49 mouse cellular contexts compared by ENCODE assay signal in genomic region chr3:95560738-95561137, GRCm38 (mm10). TPM values are rescaled to one million over a fixed set of nuclear protein-coding genes. Genes with fewer than 3 reads are reported as not detected.
"Had no signal": no experiment of that assay in that cellular context is flagged by ENCODE, and none has a peak within 500 bp of the region (broad histone marks: within the 10 kb centered on the region; RNA-seq: fewer than 3 reads in every experiment).

No protein-coding gene starts in this region.

- H3K4me3 ChIP-seq: heart, embryonic 12.5 days; heart, embryonic 13.5 days; heart, embryonic 15.5 days; hindbrain, embryonic 10.5 days; hindbrain, embryonic 12.5 days; hindbrain, embryonic 13.5 days; hindbrain, embryonic 15.5 days; intestine, embryonic 15.5 days; kidney, embryonic 15.5 days; layer of hippocampus, adult 2 months; left cerebral cortex, adult 2 months had no signal

- DNase-seq: heart, postnatal 10 days; heart, postnatal 14 days; heart, postnatal 36 days; heart, postnatal 4 days; kidney, adult 11 months; kidney, adult 18-20 months; kidney, adult 2 months; kidney, adult 8-10 months; kidney, adult 9 months; kidney, postnatal 10 days; kidney, postnatal 14 days; kidney, postnatal 25 days; kidney, postnatal 36 days; kidney, postnatal 4 days; layer of hippocampus, adult 9-11 months; layer of hippocampus, postnatal 36 days had no signal

- H3K4me2 ChIP-seq: heart, embryonic 11.5 days; heart, embryonic 12.5 days; heart, embryonic 13.5 days; heart, embryonic 15.5 days; hindbrain, embryonic 12.5 days; hindbrain, embryonic 13.5 days; hindbrain, embryonic 14.5 days; hindbrain, embryonic 15.5 days; intestine, embryonic 15.5 days; kidney, embryonic 15.5 days had no signal

- ATAC-seq: hindbrain, embryonic 16.5 days; hindbrain, postnatal 0 days; inflammation-experienced regulatory T-cells, adult 6 months; intestine, embryonic 15.5 days; intestine, embryonic 16.5 days; intestine, postnatal 0 days had no signal

- H3K27ac ChIP-seq: heart, embryonic 13.5 days; heart, embryonic 15.5 days; hindbrain, embryonic 10.5 days; hindbrain, embryonic 12.5 days; hindbrain, embryonic 13.5 days; hindbrain, embryonic 14.5 days; hindbrain, embryonic 15.5 days; hindbrain, postnatal 0 days; intestine, embryonic 15.5 days; kidney, embryonic 15.5 days; kidney, postnatal 0 days; layer of hippocampus, adult 2 months; left cerebral cortex, adult 2 months had no signal

- H3K4me1 ChIP-seq: heart, embryonic 12.5 days; heart, embryonic 13.5 days; heart, embryonic 15.5 days; hindbrain, embryonic 10.5 days; hindbrain, embryonic 12.5 days; hindbrain, embryonic 13.5 days; hindbrain, embryonic 15.5 days; intestine, embryonic 15.5 days; kidney, embryonic 15.5 days had no signal

- H3K9me3 ChIP-seq: heart, embryonic 12.5 days; heart, embryonic 13.5 days; heart, embryonic 15.5 days; hindbrain, embryonic 10.5 days; hindbrain, embryonic 12.5 days; hindbrain, embryonic 13.5 days; hindbrain, embryonic 15.5 days; intestine, embryonic 15.5 days; kidney, embryonic 15.5 days had no signal

- H3K9ac ChIP-seq: heart, embryonic 12.5 days; heart, embryonic 13.5 days; heart, embryonic 15.5 days; hindbrain, embryonic 12.5 days; hindbrain, embryonic 13.5 days; hindbrain, embryonic 14.5 days; hindbrain, embryonic 15.5 days; intestine, embryonic 15.5 days; kidney, embryonic 15.5 days had no signal

- H3K27me3 ChIP-seq: heart, embryonic 12.5 days; heart, embryonic 13.5 days; heart, embryonic 15.5 days; hindbrain, embryonic 12.5 days; hindbrain, embryonic 13.5 days; hindbrain, embryonic 15.5 days; intestine, embryonic 15.5 days; kidney, embryonic 15.5 days had no signal

- H3K36me3 ChIP-seq: heart, embryonic 12.5 days; heart, embryonic 13.5 days; heart, embryonic 15.5 days; hindbrain, embryonic 10.5 days; hindbrain, embryonic 12.5 days; hindbrain, embryonic 13.5 days; hindbrain, embryonic 15.5 days; intestine, embryonic 15.5 days; kidney, embryonic 15.5 days had no signal

RNA-seq across cellular contexts. Expression of gene Hormad1, which starts 1.3 kb away (rescaled TPM):
- total RNA-seq: heart, postnatal 10 days; heart, postnatal 14 days; heart, postnatal 36 days; heart, postnatal 4 days; hematopoietic stem cell, adult 5-6 weeks; hindbrain, postnatal 0 days; layer of hippocampus, adult 18-20 months; layer of hippocampus, adult 2 months; layer of hippocampus, adult 8-10 months; layer of hippocampus, postnatal 10 days; layer of hippocampus, postnatal 14 days; layer of hippocampus, postnatal 25 days; layer of hippocampus, postnatal 36 days; left cerebral cortex, adult 18-20 months; left cerebral cortex, adult 2 months had no signal
- polyA plus RNA-seq: heart, embryonic 11.5 days; heart, embryonic 12.5 days; heart, embryonic 13.5 days; heart, embryonic 14.5 days; heart, embryonic 15.5 days; heart, embryonic 16.5 days; heart, postnatal 0 days; hindbrain, embryonic 10.5 days; hindbrain, embryonic 11.5 days; hindbrain, embryonic 12.5 days; hindbrain, embryonic 13.5 days; hindbrain, embryonic 14.5 days; hindbrain, embryonic 15.5 days; hindbrain, embryonic 16.5 days; hindbrain, postnatal 0 days; inflammation-experienced regulatory T-cells, adult 6 months; intestine, embryonic 15.5 days; intestine, postnatal 0 days; kidney, adult 2 months; kidney, embryonic 14.5 days; kidney, embryonic 15.5 days; kidney, embryonic 16.5 days; kidney, postnatal 0 days; large intestine, adult 2 months had no signal
